Mouse (Mus musculus) left cerebral cortex, postnatal 36 days (tissue): ENCODE measurements around the gene Anxa6. TPM values are rescaled to one million over a fixed set of nuclear protein-coding genes. Genes with fewer than 3 reads are reported as not detected.
"Not testable (repeated sequence)": the region's sequence is repeated elsewhere in the genome, so short reads cannot be mapped to it uniquely, and the experiment has no call there.

Experiments used
- DNase-seq, 2 experiments: peaks; one replicate each; pipeline ENCODE4 v3.0.0; 2021 to 2022; ENCODE audit warnings: low spot score in 2 of 2, mixed read lengths in 1 of 2
- intact Hi-C: fragments of 180-260 bp; cut with DNase I; formaldehyde crosslinking; loops from one replicate; pipeline ENCODE4 v1.15.1; 2025
- total RNA-seq, 2 experiments: library from RNA; stranded (reverse); gene quantifications; 2 replicates each; pipeline ENCODE4 v1.2.3; 2021

Anxa6 gene
- total RNA-seq, 2 experiments from 2014 or later, result 87.1 to 88.9 TPM

- intact Hi-C loops, result no loop called here
- DNase-seq, result no peak
Observed at GRCm38 (mm10) chr11:54972049-54972723, 61.1 kb downstream of the Anxa6 start.

- intact Hi-C loops, result no loop called here
Observed at GRCm38 (mm10) chr11:54971365-54972048, 61.7 kb downstream of the Anxa6 start.

GRCm38 (mm10) chr11:54965234-54965633 lies 68.0 kb downstream of the Anxa6 start:
- DNase-seq, result no peak
- intact Hi-C loops, result no loop called here

More at GRCm38 (mm10) chr11:54971365-54972048, 61.7 kb downstream of the Anxa6 start:
- no peak for DNase-seq

GRCm38 (mm10) chr11:54962810-54963209 lies 70.4 kb downstream of the Anxa6 start, which contains the start of gene Tnip1:
Gene Tnip1 (minus strand): TSS chr11:54962917.
- intact Hi-C loops, result no loop called here
- DNase-seq, result no peak

- intact Hi-C loops, result no loop called here
- no peak for DNase-seq
Observed at GRCm38 (mm10) chr11:54961921-54962320, 71.3 kb downstream of the Anxa6 start.

- DNase-seq, result no peak
- intact Hi-C loops, result no loop called here
Observed at GRCm38 (mm10) chr11:54961164-54961850, 71.9 kb downstream of the Anxa6 start.

GRCm38 (mm10) chr11:54960251-54960650 lies 73.0 kb downstream of the Anxa6 start:
- intact Hi-C loops, result no loop called here
- DNase-seq, result no peak

- intact Hi-C loops, result no loop called here
- no peak for DNase-seq
Observed at GRCm38 (mm10) chr11:54958571-54959073, 74.6 kb downstream of the Anxa6 start.

- intact Hi-C loops, DNase-seq: not testable (repeated sequence)
Observed at GRCm38 (mm10) chr11:54957708-54958107, 75.5 kb downstream of the Anxa6 start.

- DNase-seq, result no peak
- intact Hi-C loops, result no loop called here
Observed at GRCm38 (mm10) chr11:54956912-54957311, 76.3 kb downstream of the Anxa6 start.

GRCm38 (mm10) chr11:54955735-54956480 lies 77.3 kb downstream of the Anxa6 start:
- intact Hi-C loops, result no loop called here
- peak; percentile 99 for DNase-seq

- DNase-seq, intact Hi-C loops: not testable (repeated sequence)
Observed at GRCm38 (mm10) chr11:54955400-54955734, 77.9 kb downstream of the Anxa6 start.

GRCm38 (mm10) chr11:54954716-54955115 lies 78.5 kb downstream of the Anxa6 start:
- intact Hi-C loops, result no loop called here
- no peak for DNase-seq

GRCm38 (mm10) chr11:54953993-54954446 lies 79.2 kb downstream of the Anxa6 start:
- intact Hi-C loops, result no loop called here

GRCm38 (mm10) chr11:54952651-54953050 lies 80.6 kb downstream of the Anxa6 start:
- intact Hi-C loops, result no loop called here

More at GRCm38 (mm10) chr11:54953993-54954446, 79.2 kb downstream of the Anxa6 start:
- peak; percentile 17 to 30 for DNase-seq

GRCm38 (mm10) chr11:54950684-54951083 lies 82.6 kb downstream of the Anxa6 start:
- intact Hi-C loops, result no loop called here
- no peak for DNase-seq

More at GRCm38 (mm10) chr11:54952651-54953050, 80.6 kb downstream of the Anxa6 start:
- DNase-seq, result no peak

GRCm38 (mm10) chr11:54949717-54950116 lies 83.5 kb downstream of the Anxa6 start:
- intact Hi-C loops, result no loop called here
- DNase-seq, result no peak

- no peak for DNase-seq
- intact Hi-C loops, result no loop called here
Observed at GRCm38 (mm10) chr11:54944702-54945101, 88.5 kb downstream of the Anxa6 start.

GRCm38 (mm10) chr11:54940056-54940455 lies 93.2 kb downstream of the Anxa6 start:
- intact Hi-C loops, result no loop called here
- DNase-seq, result no peak

GRCm38 (mm10) chr11:54939501-54939900 lies 93.7 kb downstream of the Anxa6 start:
- intact Hi-C loops, result no loop called here

More at GRCm38 (mm10) chr11:54939501-54939900, 93.7 kb downstream of the Anxa6 start:
- DNase-seq, result no peak
